Mouse (Mus musculus): Measurements from ENCODE around the gene Taf8.

Gene Taf8

DNA sequence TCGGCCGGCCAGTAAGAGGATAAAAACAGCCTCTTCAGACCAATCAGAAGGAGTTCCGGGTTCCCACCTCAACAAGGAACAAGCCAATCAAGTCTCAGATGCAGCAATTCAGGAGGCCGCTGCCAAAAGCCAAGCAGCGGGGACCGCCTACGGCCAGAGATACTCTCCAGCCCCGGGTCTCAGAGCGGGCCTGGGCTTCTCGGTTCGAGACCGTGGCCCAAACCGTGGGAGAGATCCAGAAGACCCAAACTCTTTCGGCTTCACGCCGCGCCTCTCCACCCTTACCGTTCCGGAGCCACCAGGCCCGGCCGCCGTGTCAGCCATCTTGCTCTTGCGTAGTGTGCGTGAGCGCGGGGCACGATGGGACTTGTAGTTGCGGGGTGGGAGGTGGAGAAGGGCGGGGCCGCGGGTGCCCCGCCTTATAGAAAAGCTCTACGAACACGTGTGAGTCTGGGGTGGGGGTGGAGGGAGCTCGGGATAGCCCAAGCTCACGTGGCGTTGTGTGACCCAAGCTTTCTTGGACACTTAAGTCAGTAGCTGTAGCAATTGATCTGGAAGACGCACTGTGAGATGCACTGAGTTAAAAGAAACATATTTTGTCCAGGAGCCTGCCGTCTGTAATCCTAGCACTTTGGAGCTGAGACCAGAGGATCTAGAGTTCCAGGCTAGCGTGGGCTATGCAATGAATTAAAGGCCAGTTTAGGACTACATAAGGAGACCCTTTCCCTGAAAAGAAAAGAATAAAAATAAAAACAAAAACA lies at the start of gene Taf8:
Gene Taf8 (minus strand): TSS at position 347 of the 761 bp plus-strand sequence.
- peak; percentile 88 to 91 for DNase-seq

DNA sequence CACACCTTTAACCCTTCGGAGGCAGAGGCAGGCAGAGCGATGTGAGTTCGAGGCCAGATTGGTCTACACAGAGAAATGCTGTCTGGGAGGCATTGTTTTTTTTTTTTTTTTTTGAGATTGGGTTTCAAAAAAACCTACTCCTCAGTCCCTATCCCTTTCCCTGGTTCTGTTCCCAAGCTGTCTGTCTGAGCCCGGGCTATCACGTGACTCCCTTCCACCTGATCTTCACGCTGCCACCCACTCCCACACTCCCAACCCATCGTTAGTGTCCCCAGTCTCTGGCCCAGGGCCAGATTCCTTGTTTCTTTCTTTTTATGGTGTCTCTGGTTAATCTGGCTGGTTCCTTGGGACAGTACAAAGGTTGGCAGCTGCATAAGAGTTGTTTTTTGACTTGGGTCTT lies 49.0 kb upstream of the Taf8 start:
- no peak for DNase-seq

DNA sequence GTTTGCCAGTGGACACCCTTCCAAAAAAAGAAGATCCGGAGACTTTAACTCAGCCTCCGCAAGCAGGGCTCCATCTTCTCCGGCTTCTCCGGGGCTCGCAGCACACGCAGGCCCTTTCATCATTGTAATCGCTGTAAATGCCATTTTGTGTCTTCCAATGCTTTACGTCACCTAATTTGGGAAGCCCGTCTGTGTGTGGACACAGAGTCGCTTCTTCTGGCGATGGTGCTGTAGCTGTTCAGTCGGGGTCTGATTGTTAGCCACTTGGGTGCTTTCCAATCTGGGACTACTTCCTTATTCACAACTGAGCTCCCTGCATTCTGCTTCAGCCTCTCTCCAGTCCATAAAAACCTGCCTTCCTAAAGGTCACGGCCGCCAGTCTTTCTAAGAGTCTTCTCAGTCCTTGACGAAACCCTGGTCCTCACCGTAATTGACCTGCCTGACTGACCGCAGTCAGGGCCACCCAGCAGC lies 43.8 kb upstream of the Taf8 start:
- no peak for DNase-seq

DNA sequence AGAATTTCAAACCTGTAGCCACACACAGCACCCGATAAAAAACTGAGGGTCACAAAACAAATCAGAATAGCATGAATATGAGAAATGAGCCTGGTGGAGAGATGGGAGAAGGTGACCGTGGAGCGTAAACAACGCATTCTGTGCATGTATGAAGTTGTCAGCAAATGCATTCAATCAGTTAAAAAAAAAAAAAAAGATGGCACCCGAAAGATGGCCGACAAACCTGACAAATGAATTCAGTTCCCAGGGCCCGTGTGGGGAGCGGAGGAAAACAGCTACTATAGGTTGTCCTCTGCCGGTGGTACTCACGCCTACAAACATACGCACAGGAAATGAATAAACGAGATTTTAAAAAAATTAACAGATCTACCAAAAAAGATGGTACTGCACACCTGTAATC lies 43.1 kb upstream of the Taf8 start:
- no peak for DNase-seq

DNA sequence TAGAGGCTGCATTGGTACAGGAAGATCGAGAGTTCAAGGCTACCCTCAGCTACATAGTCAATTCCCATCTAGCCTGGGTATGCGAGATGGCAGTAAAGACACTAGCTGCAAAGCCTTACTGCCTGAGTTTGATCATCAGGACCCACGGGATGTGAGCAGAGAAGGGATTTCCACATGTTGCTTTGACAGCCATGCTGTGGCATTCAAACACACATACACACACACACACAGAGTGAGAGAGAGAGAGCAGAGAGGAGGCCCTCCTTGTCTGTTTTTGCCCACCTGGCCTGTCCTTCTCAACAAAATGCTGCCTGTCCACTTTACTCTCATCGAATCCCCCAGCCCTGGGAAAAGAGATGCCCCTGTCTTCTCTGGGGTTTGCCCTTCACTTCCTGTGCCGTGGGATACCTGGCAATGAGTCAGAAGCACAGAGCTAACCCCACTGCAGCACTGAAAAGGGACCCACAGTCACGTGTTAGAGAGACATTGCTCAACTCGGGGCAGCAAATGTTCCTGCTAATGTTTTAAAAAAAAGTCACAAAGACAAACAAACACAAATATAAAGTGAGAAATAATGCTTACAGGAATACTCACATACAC lies 41.1 kb upstream of the Taf8 start:
- peak in 1 of 2 experiments; percentile 64 for DNase-seq

DNA sequence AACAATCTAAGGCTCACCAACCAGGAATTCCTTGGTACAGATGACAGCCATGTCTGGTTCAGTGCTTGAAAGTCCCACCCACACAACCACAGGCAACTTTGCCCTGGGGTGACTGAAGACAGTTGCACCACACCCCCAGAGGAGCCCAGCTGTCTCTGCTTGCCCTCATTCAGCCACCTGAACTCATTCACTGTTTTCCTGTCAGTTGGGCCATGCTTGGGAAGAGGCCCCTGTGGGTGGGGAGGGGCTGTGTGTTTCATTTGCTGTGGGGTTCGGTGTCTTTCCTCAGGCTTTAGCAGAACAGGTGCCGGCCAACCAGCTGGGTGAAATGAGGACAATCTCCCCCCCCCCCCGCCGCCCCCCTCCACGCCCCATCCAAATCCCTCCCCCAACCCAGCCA lies 40.0 kb upstream of the Taf8 start:
- peak; percentile 87 to 96 for DNase-seq

DNA sequence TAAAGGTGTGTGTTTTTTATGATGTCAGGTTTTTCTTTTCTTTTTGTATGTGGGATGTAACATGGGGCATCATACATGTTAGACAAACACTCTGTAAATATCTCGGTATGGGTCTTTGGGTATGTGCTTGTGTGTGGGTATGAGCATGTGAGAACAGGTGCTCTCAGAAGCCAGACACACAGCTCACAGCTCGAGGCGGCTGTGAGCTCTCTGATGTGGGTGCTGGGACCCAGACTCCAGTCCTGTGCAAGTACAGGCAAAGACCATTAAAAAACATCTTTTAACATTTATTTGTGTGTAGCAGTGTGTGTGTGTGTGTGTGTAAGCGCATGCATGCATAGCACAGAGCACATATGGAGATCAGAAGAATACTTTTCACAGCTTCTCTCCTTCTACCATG lies 37.0 kb upstream of the Taf8 start:
- peak in 1 of 2 experiments; percentile 41 for DNase-seq

DNA sequence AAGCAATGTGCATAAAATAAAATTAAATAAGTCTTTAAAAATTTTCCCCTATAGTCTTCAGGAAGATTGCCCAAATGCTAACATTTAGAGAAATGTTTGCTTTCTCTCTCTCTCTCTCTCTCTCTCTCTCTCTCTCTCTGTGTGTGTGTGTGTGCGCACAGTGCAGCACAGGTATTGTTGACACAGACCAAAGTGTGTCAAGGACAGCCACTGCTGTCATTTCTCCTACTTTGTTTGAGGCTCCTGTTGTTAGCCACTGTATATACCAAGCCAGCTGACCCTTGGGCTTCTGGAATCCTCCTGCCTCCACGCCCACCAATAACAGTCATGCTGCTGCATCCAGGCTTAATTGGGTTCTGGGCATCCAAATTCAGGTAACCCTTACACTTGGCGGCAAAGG lies 36.0 kb upstream of the Taf8 start:
- no peak for DNase-seq

DNA sequence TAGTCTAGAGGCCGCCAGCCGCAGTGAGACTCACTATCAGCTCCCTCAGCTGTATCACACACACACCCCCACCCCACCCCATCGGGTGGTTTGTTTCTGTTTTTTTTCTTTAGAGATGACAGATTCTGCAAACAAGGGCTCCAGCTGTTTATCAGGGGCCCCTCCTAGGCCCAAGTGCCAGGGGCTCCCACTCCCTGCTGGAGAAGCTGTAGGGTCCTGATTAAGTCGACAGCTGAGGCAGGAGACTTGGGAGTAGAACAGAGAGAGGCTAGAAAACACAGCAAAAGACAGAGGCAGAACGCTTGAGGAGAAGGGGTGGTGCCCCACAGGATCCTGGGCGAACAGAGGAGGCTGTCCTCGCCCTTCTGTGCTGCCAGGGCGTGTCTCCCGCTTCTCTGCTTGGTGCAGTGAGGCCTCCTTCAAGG lies 33.7 kb upstream of the Taf8 start:
- DNase-seq: peak in 1 of 2 experiments; percentile 66

DNA sequence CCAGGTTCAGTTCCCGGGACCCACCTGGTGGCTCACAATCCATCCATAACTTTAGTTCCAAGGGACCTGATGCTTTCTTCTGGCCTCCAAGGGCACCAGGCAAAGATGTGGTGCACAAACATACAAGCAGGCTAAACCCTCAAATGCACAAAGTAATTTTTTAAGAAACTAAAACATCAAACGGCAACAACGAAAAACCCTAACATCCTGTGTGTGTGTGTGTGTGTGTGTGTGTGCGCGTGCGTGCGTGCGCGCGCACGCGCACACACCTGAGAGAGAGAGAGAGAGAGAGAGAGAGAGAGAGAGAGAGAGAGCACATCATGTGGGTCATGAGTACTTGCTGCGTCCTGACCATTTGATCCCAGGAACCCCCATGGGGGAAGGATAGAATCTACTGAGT lies 31.6 kb upstream of the Taf8 start:
- DNase-seq: peak in 1 of 2 experiments; percentile 40

DNA sequence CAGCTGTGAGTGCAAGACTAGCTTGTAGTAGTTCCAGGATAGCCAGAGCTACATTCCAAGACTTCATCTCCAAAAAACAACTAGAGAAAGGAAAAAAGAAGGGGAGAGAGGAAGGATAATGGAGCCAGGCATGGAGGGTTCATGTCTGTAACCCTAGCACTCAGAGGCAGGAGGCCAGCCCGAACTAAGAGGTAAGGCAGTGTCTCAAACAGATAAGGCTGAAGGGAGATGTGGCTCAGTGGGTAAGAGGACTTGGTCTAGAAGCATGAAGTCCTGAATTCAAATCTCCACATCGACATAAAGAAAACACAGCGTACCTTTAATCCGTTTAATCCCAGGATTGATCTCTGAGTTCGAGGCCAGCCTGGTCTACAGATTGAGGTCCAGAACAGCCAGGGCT lies 30.3 kb upstream of the Taf8 start:
- no peak for DNase-seq

DNA sequence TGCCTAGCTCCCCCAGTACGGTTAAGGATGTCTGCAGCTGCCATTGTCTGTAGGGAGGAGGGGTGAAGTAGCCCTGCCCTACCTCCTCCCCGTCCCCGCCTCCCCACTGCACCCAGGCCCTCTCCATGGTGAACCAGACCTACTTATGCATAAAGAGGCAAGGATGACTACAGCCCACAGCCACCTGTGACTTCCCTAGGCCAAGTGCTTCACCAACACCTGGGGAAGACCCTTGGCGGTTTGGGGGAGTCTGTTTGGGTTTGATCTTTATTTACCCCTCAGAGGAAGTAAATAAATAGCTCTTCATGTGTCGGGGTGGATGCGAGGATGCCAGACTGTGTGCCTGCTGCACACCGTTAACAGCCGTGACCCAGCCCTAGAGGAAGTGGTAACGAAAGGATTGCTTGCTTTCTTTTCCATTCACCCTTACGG lies 29.3 kb upstream of the Taf8 start:
- DNase-seq: peak; percentile 81 to 93

DNA sequence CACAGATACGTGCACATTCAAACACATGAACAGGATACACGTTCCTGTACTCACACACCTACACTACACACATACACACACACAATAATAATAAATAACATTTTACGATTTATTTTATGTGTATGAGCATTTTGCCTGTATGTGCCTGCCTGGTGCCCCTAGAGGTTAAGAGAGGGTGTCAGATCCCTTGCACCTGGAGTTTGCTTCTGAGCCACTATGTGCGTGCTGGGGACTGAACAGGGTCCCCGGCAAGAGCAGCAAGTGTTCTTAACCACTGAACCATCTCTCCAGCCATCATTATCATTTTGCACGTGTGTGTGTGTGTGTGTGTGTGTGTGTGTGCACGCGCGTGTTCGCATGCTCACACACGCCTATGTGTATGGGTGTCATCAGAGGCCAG lies 27.5 kb upstream of the Taf8 start:
- DNase-seq: no peak

DNA sequence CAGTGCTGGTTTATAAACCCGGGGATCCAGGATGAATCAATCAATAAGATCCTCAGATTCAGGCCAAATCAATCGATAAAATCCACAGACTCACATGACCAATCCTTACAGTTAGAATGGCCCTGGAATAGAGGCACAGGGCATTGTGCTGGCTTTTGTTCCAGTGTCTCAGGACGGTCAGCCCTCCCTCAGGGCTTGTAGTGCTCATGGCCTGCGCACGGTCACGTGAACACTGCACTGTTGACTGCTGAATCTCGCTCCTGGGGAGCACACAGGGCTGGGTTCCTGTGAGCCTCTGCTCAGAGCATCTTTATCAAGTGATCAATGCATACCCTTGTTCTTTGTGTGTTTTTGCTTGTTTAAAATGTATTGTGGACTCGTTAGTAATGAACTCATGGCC lies 26.8 kb upstream of the Taf8 start:
- no peak for DNase-seq

DNA sequence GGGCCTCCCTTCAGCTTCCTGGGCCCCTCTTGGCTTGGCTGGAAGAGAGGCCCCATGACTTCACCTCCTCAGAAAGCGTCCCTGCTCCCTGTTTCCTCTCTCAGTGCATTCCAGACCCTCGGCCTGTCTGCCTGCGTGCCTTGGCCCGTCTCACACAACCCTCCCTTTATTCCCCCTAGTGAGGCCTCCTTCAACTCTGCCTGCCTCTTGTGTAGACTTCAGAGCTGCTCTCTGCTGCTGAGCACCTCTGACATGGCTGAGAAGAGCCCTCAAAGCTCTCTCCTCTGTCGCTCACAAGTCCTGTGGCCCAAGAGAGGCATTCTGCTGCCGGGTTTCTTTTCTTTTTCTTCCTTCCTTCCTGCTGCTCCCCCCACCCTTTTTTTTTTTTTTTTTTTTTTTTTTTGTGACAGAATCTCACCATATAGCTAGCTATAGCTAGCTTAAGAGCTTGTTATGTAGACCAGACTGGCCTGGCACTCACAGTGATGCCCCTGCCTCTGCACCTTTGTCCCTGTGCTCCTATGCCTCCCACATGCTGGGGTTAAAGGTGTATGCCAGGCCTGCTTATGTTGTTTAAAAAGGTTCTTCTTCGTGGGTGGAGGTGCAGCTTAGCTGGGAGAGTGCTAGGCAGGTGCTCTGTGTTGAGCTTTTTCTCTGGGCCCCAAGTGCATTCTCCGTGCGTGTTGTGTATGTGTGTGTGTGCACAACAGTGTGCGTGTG lies 25.6 kb upstream of the Taf8 start:
- DNase-seq: peak in 1 of 2 experiments; percentile 50

DNA sequence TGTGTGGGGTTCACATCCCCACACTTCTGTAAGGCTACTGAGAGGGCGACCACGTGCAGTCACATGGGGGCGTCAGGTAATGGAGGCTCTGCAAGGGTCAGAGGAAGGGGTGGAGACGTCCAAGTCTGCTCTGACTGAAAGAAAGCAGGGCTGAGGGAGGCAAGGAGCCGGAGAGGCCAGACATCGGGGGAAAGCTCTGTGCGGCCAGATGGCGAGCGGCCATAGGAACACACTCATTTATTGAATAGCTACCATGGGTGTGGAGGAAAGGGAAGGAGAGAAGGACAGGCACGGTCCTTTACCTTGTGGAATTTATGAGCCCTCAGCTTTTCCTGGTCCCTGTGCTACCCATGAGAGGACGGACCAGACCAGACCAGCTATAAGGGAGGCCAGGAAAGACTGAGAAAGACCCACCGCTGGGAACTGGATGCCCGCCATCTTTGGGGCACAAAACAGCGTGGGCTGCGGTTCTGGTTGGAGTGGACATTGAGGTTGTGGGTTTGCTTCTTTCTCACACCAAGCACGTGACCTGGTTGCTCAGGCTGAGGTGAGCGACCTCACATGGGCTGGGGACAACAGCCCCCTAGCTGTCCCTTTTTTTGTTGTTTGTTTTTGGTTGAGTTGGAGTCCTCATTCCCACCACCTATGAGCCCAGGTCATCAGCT lies 24.9 kb upstream of the Taf8 start:
- no peak for DNase-seq

DNA sequence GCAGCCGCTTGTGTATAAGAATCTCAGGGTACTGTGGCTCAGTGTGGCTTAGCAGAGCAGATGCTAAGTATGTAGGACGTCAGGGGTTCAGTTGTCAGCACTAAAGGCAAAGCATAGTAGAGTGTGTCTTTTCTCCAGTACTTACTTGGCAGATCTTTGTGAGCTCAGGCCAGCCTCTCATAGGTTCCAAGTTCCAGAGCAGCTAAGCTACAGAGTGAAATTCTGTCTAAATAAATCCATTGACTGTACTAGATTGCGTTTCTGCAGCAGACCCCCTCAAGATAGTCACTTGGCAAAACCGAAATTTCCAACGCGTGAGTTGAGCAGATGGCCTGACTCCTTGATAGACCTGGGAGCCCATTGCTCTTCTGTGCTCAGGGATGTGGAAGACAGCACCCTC lies 22.9 kb upstream of the Taf8 start:
- DNase-seq: no peak

DNA sequence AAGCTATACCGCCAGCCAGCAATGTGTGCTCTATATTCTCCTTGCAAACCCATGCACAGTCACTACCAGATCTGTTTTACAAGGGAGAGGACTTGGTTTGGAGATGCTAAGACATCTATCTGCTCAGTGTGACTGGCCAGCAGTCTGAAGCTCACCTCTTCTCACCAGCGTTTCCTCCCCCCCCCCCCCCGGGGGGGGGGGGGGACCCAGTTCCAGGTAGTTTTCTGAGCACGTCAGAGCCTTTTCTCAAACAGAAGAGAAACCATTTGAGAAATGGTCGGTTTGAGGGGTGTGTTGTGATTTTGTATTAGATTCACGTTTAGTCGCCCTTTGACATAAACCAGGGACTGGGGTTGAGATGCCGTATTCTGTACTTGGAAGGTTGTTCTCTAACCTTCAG lies 22.0 kb upstream of the Taf8 start:
- no peak for DNase-seq

DNA sequence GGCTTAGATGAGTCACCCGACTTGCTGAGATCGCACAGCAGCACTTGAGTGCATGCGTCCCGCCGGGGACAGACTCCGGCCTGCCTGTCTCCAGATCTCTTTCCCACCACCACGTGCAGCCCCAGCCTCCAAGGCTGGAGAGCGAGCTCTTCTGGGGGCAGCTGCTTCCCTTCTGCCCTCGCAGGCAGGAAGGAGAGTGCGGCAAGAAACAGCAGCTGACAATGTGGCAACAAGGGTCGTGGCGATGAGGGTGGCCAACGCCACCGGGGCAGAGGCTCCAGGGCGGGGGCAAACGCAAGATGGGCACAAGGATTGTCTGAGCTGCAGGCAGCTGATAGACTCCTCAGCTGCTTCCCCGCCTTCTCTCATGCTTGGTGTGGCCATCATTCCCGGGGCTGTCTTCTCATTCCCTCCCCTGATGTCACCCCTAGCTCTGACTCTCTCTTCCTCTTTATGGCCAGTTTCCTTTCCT lies 21.2 kb upstream of the Taf8 start:
- peak in 1 of 2 experiments; percentile 61 for DNase-seq

DNA sequence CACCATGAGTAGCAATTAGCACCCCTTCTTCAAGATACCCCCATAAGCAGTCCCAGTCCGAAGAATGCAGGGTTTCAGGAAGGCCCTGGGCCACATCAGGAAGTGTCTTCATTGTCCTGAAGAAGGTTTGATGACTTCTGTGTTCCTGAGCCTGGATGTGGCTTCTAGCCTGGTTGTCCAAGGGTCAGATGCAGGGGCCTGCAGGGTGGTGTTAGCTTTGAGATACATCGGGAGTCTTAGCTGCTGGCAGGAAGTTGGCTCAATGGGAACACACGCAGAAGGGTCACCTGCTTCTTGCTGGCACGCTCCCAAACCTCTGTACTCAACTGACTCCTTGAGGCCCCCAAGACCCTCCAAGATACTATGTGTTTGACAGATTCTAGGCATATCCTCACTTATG lies 20.4 kb upstream of the Taf8 start:
- no peak for DNase-seq

DNA sequence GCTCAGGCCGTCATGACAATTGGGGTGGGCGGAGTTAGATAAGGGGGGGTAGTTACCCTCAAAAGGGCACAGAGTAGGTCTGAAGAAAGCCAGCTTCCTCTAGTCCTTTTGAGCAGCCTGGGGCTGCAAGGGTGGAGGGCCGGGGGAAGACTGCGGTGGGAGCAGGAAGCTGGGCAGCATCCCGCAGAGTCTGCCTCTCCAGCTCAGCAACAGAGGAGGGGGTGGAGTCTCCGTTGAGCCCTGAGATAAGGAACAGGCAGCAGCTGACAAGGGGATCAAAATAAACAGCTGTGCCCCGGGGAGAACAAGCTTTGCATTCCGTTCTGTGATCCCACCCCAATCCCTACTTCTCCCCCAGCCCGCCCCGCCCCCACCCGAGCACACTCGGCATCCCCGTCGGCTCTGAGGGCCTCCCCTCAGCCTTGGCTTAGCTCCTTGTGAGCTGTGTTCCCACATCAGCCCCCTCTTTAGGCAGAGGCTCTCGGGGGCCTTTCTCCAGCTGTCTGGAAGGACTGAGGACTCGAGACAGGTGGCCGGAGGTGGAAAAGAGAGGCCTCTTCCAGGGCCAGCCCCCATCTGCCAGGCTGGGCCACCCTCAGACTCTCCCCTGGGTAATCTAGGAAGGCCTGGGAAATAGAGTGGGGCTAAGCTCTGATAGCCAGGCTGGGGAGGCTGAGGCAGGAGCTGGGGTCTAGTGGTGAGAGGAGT lies 19.6 kb upstream of the Taf8 start:
- DNase-seq: peak; percentile 90 to 93

DNA sequence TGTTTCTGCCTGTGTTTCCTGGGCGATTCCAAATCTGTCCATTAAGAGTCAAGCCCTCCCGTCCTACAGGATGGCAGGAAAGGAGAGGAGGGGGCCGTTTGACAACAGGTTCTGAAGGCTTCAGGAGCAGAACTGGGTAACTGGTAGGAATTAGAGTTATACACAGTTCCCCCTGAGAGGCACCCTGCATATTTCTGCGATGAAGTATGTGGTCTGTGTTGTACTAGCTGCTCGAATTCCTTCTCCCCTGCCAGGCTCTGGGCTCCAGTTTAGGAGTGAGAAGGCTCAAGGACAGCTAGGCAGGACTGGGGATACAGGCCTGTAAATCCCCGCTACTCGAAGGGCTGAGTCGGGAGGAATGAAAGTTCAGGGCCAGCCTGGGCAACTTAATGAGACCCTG lies 16.1 kb upstream of the Taf8 start:
- DNase-seq: no peak
